Mouse (Mus musculus) cerebellum, postnatal 4 days (tissue): ENCODE data around the gene Pla2g6.
A peak's percentile ranks its signal among the peaks of the same experiment; 100 is the strongest.

Source experiments
- DNase-seq, 2 experiments: peaks; one replicate each; pipeline ENCODE4 v3.0.0; 2022; ENCODE audit warnings: low spot score in 2 of 2, mixed read lengths in 1 of 2

Pla2g6 gene

GRCm38 (mm10) chr15:79328058-79328938, at the start of gene Pla2g6:
TSS of gene Pla2g6 (minus strand) at chr15:79328390.
- DNase-seq: peak; percentile 94 to 97

DNA sequence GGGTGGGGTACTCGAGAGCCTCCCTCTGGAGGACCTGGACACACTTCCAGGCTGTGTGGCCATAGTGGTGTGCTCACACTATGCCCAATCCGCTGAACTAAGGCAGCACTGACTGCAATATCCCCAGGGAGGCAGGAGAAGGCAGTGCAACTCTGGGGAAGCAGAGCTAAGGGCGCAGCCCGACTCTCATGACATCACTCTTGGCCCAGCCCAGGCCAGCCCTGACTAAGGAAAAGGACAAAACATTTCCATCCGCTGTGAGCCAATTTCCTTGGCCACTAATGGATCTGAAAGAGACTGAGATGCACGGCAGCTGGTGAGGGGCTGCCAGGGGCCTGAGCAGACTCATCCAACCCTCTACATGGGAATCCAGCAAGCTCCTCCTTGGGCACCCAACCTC, 49.5 kb upstream of the Pla2g6 start:
- no peak for DNase-seq

GRCm38 (mm10) chr15:79374760-79375159, 46.6 kb upstream of the Pla2g6 start:
- no peak for DNase-seq

- no peak for DNase-seq
These were observed 42.2 kb upstream of the Pla2g6 start for GRCm38 (mm10) chr15:79370281-79370843.

DNA sequence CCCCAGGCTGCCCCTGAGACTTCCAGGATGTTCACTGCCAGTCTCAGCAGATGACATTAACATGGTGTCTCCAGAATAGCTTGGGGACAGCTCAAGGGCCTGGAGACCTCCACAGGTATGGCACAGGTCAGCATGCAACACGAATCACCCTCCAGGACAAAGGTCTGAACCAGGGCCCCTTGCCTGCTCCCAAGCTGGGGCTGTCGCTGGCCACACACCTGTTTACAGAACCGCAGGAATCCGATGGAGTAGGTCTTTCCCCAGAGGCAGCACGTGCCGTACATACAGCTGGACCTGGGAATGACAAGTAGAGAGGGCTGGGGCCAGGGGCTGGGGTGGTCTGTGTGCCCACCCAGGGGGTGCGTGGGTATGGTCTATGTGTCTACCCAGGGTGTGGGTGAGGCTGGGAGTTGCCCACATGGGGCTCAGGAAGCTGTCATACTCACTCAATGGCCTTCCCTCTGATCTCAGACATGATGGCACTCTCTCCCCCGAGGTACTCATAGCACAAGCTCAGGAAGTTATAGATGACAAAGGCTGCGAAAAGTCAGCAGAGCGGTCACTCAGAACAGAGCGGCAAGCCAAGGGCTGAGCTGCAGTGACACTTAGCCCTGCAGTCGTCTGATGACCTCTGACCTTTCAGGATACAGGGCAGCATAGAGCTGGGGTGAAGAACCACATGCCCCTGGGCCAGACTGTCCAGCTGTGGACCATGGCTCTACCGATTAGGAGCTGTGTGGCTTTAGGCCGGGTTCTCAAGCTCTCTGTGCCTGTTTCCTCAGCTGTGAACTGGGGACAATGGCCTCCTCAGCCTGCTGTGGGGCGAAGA, 41.5 kb upstream of the Pla2g6 start:
- DNase-seq: no peak

GRCm38 (mm10) chr15:79368861-79369440, 40.8 kb upstream of the Pla2g6 start:
- DNase-seq: no peak

GRCm38 (mm10) chr15:79368313-79368811, 40.2 kb upstream of the Pla2g6 start:
- no peak for DNase-seq

DNA sequence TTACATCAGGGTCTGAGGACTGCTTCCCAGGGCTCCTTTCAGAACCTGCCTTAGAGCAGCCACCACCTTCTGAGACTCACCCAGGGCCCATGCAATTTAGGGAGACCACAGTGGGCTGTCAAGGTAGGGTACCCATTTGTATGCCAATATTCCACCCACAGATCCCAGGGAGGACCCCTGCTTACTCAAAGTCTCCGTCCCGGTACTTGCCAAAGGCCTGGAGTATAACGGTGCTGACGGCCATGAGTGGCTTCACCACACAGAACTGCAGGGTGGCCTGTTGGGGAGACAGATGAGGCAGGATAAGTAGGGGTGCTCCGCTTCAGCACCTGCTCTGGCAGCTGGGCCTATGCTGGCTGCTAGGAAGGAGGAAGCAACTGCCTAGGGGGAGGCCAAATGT, 38.2 kb upstream of the Pla2g6 start:
- DNase-seq: no peak

GRCm38 (mm10) chr15:79365068-79365467, 36.9 kb upstream of the Pla2g6 start:
- no peak for DNase-seq

DNA sequence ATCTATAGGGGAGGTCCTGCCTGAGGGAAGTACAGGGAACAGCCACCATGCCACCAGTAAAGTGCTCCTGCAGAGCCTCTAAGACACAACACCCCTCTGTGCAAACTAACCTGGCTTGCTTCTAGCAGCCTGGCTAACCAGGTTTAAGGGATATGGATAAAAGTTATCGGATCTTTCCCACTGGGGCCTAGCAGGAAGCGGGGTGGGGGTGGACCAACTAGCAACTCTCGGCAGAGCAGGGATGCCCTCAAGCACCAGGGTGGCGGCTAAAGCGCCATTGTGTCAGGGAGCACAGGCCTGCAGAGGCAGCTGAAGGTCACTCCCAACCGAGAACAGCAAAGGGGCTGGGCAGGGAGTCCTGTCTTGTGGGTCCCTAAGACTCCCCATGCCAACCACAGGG, 35.9 kb upstream of the Pla2g6 start:
- no peak for DNase-seq

GRCm38 (mm10) chr15:79361023-79361422, 32.8 kb upstream of the Pla2g6 start:
- DNase-seq: no peak

- DNase-seq: no peak
These were observed 32.2 kb upstream of the Pla2g6 start for GRCm38 (mm10) chr15:79360371-79360770.

DNA sequence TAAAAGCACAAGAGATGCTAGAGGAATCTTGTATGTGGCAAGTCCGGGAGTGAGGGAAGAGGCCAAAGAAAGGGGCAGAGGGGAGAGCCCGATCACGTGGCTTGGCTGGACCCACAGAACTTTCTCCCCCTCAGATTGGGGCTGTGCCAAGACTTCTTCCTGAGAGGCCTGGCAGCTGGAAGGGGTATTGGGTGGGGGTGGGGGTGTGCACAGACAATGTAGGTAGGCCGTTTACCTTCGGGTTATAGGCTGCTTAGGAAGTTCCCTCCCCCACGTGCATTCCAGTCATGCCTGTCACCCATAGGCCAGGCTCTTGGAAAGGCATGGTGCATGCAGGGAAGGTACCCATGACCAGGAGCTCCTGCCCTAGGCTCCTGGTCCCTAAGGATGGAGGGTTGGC, 31.8 kb upstream of the Pla2g6 start:
- DNase-seq: no peak

DNA sequence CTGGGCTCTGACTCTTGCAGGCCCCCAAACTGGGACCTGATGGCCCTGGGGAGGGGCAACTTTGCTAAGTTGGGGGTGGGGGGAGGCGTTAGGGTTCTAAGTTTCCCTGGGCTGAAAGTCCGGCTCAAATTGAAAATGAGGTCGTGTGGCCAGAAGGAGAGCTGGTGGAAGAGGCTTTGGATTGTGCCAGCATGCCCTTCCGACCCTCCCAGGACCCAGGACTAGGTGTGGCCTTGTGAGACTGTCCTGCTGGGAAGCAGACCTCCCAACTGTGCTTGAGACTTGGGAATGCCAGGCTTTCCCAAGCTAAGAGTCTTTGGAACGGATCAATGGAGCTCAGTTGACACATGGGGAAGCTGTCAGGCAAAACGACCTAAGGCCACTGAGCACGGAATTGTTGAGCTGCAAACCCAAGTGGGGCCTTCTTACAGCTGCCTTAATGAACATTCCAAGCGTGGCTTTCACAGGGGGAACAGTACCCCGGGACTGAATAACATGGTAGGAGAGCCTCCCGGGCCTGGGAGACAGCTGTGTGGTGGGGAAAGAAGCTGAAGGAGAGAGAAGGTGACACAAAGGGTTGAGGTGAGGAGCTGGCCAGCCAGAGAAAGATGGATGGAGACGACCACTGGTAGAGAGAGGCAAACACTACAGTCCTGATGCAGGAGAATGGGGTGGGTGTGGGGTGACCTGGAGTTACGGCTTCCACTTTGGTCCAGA, 29.9 kb upstream of the Pla2g6 start:
- no peak for DNase-seq

- peak in 1 of 2 experiments; percentile 56 for DNase-seq
These were observed 29.1 kb upstream of the Pla2g6 start for GRCm38 (mm10) chr15:79357036-79357911.

DNA sequence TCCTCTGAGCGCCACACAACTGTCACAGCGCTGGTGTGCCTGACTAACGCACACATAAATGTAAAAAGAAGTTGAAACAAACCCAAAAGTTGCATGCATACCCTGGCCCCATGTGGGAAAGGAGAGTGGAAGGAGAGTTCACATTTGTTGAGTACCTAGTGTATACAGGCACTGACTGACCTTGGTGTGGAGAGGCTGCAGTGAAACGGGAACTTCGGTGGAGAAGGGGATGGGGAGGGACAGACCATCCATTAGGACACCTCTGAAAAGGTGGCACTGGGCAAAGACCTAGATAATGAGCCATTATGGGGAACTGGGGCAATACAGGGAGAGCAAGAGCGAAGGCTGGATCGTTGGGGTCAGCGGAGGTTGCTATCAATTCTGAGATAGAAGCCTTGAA, 28.3 kb upstream of the Pla2g6 start:
- no peak for DNase-seq

- no peak for DNase-seq
These were observed 26.4 kb upstream of the Pla2g6 start for GRCm38 (mm10) chr15:79354619-79355018.

DNA sequence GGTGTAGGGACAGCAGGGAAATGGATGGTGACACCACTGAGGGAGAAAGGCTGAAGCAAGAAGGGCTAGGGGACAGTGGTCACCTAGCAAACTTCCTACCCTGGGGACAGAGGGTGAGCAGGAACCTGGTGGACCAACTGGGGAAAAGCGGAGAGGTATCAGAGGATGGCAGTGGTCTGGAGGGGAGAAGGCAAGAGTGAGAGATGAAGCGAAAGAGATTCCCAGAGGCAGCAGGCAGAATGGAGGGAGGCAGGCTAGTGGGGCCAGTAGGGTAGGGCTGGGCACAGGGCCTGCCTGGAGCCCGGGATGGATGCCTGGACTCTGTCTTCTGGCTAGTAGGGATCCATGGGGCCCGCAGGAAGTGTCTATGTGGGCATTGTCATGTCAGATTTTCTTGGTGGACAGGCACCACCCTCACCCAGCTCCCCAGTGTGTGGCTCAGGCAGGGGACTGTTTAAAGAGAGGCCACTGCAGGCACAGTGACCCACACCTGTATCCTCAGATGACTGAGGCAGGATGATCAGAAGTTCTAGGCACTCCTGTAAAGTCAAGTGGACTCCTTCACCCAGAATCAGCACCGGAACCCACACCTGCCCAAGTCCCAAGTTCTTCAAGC, 25.6 kb upstream of the Pla2g6 start:
- DNase-seq: no peak

GRCm38 (mm10) chr15:79352479-79352878, 24.3 kb upstream of the Pla2g6 start:
- DNase-seq: no peak

- no peak for DNase-seq
These were observed 23.2 kb upstream of the Pla2g6 start for GRCm38 (mm10) chr15:79351331-79351767.
